Mouse (Mus musculus): ENCODE results near the gene Sp8. TPM values are rescaled to one million over a fixed set of nuclear protein-coding genes. Genes with fewer than 3 reads are reported as not detected.

Gene Sp8
- not detected for polyA plus RNA-seq (2017; shearing (Covaris generic))

DNA sequence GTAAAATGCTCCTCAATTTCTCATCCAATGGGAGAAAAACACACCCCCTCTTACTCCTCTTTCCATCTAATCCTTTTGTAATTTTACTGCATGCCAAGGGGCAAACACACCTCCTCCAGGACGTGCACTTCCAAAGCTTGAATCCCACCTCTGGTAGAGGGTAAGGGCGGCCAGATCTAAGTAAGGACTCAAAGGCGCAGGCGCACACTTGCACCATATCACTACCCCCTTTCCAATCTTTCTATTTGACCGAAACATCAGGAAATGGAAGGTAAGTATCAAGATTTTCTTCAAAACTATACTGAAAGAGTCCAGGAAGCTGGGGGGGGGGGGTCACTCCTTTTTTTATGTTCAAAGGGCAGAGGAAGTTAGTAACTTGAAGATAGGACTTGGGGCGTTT lies at the start of gene Sp8:
TSS of gene Sp8 (plus strand) at position 109 of the 400 bp plus-strand sequence.

Other genes with a start within 250 kb of the Sp8 start
- not detected for gene Abcb5, start 120.1 kb downstream of the Sp8 start, polyA plus RNA-seq (2017; shearing (Covaris generic))